Mouse (Mus musculus): Measurements from ENCODE around the gene Hist1h3e.
A peak's percentile ranks its signal among the peaks of the same experiment; 100 is the strongest.

Gene Hist1h3e

DNA sequence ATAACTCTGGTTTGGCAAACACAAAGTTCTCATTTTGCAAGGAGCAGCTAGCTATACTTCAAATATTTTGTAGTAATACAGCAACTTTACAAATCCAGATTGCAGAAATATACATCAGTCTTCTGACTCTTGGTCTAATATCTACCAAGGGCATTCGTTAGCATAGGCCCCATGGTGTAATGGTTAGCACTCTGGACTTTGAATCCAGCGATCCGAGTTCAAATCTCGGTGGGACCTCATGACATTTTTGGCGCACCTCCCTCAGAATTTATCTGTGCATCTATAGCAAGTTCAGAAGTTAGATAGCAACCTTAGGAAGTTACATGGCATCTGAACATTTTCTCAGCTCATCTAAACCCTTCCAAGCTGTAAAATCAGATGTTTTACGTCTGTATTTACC is 43.3 kb downstream of the Hist1h3e start:
- DNase-seq (ENCODE audit: low read depth, low spot score) = peak; percentile 74

DNA sequence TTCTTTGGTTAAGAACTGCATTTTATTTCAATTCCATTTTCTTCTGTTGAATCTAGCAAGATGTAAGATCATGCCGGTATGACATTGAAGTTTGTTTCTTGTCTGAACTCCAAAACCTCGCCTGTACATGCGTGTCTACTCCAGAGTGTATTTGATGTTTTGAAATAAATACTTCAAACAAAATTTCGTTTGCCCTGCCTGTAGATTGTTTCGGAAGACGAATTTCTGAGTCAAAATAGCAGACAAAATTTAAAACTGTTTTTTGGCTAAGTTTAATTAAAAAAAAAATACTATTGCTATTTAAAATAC is 43.9 kb downstream of the Hist1h3e start:
- no peak for DNase-seq (ENCODE audit: low read depth, low spot score)

DNA sequence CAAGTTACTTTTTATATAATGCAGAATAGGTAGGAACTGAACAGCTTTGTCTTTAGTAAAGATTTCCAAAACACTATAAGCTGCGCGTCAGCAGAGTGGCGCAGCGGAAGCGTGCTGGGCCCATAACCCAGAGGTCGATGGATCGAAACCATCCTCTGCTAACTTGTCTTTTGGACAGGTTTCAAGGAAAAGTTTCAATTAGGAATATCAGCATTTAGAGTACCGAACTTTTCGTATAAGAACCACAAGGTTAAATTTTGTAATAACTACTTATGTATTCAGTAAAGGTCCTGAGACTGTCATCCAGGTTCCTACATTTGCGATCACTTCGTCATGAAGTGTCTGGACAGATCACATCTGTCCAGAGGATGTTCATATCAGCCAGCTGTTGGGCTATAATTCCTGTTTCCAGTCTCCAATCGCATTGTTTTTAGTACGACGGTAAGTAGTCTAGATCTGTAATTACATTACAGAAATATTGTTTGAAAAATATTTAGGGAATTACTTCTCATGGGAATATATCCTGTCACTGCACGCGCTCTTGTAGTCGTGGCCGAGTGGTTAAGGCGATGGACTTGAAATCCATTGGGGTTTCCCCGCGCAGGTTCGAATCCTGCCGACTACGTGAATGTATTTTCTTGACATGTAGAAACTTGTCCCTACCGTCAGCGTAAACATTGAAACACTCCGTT is 44.4 kb downstream of the Hist1h3e start:
- no peak for DNase-seq (ENCODE audit: low read depth, low spot score)

DNA sequence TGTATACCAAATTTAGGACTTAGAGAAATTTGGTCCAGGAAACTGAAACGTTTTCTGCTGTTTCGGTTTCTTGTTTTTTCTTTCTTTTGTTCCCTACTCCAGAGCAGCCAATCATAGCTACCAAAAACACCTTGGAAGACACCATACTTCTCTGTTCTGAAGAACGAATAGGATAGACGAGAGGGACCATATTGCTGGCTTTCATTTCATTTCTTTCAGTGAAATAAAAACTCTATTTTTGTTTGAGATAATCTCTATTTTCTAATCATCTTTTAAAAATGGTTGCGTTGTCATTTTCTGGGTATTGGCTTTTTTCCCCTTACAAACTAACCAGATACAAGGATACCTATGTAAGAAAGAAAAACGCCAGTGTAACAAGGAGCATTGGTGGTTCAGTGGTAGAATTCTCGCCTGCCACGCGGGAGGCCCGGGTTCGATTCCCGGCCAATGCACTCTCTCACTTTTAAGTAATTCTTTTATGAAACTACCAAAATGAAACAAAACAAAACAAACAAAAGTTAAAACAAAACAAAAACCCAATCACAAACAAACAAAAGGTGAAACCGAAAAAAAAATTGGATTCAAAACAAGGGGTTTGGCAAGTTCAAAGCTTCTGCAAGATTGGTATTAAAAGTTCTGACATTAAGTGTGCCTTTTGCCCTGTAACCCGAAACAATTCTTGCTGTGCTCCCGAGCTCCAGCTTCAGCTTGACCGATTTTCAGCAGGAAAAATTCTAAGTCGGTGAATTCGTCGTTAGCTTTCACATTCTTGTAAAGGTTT is 45.2 kb downstream of the Hist1h3e start:
- peak; percentile 74 for DNase-seq (ENCODE audit: low read depth, low spot score)

DNA sequence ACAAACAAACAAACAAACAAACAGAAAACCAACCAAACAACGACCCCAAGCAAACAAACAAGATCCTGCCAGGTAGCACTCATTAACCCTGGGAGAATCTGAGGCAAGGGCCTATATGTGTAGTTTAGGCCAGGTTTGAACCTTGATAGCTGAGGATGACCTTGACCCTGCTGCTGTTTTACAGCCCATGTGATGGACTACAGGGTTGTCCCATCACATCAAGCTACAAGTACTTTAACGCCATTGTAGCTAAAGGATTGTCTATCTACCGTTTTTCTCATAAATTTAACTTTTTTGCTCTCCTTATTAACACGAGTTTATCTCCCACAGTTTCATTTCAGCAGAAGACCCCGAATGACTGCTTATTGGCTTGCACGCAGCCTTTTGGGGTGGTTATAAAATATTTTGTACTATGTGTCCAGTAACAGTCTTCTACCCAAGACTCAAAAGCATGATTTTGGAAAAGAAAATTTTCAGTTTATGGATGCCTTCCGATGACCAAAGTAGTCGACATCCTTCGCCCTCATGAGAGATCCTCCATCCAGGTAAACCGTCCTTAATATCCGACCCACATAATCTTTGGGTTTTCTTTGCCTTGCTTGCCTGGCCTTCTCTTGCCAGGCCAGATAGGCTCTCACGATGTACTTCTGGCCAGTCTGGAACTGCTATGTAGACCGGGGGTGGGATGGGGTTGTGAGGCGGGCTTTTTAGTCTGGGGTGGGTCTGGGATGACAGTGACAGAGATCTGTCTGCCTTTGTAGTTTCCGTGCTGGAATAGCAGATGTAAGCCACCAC is 46.1 kb downstream of the Hist1h3e start:
- DNase-seq (ENCODE audit: low read depth, low spot score) = no peak

DNA sequence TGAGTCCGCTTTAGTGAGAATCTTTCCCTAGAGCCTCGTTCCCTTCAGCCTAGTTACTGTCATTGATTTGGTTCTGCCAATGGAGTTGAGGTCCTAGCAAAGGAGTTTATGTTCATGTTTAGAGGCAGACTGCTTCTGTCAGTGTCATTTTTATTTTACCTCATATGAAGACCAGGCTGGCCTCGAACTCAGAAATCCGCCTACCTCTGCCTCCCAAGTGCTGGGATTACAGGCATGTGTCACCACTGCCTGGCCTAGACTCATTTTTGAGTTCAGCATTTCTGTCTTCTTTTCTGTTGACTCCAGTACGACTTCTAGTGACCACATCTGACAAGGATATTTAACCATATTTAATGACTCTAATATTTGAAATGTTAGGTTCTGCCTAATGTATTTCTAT is 46.9 kb downstream of the Hist1h3e start:
- DNase-seq (ENCODE audit: low read depth, low spot score) = no peak

DNA sequence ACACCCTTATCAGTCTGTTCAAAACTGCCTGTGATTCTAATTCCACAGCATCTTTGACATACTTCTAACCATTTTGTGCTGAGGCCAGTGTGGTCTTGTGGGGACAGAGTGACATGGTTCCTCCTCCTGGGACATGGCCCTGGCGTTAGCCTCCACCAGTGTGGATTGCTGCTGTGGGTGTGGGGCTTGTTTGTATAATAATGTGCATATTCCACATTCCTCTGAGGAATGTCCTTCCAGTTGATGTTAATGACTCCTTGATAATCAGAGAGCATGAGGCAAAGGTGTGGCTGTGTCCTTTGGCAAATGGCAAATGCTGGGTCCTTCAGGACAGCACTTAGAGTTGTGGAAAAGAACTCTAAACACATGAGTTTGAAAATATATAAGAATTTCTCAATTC is 48.7 kb downstream of the Hist1h3e start:
- no peak for DNase-seq (ENCODE audit: low read depth, low spot score)
